Mouse (Mus musculus): ENCODE measurements around the gene Btbd9.

DNA sequence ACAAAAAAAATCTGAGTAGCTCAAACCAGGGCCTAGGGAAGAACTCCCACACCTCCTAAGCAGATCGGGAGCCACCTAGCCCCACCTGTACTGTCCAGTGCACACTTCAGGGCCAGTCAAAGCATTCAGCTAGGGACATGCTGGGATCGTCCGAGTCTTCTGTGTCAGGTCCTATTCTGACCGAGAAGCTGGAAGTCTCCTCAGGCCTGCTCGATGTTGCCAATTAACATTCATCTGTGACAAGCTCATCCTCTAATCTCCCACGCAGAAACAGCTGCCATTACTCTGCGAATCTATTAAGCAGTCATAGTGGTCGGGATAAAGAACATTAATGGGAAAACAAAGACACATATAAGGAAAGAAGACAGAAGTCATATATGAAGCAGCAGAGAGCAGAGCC is 106.0 kb downstream of the Btbd9 start:
- no peak for TF ChIP-seq POLR2A (IDR thresholded peaks at IDR 0.05; ENCODE audit: extremely low read depth, insufficient read depth, low read length)
- TF ChIP-seq CTCF (IDR thresholded peaks at IDR 0.05; ENCODE audit: extremely low read depth, insufficient read depth, low read length), result no peak
